34 mouse cellular contexts compared by ENCODE assay signal in the genomic region with DNA sequence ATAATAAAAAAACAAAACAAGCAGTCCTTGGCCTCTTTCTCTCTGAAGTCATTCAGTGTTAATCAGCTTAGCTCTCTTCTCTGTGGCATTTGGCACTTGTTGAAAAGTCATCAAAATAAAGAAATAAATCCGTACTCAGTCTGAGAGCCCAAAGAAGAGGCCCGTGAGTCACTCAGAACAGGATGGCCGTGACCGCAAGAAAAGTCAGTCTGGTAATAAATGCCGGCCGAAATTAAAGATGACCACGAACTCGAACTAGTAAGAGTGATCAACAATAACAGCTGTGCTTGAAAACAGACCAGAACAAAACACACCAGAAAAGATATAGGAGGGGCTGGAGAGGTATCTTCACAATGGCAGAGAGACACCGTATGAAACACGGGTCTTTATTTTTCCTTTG. TPM values are rescaled to one million over a fixed set of nuclear protein-coding genes. Genes with fewer than 3 reads are reported as not detected.
A peak's percentile ranks its signal among the peaks of the same experiment; 100 is the strongest.
DNase-seq lines count a peak whose midpoint lies in the region.
"Had no signal": no experiment of that assay in that cellular context is flagged by ENCODE, and none has a peak within 500 bp of the region (broad histone marks: within the 10 kb centered on the region; RNA-seq: fewer than 3 reads in every experiment).

No protein-coding gene starts in this region.

- no peaks in the 10 kb centered on the region for H3K27me3 ChIP-seq in limb, embryonic 10.5 days (ENCODE audit: low read depth, poor library complexity, severe bottlenecking)
- H3K27me3 ChIP-seq: embryonic facial prominence, embryonic 13.5 days; forebrain, embryonic 12.5 days; forebrain, embryonic 15.5 days; hindbrain, embryonic 13.5 days had no signal

- no peak overlapping the region for H3K4me3 ChIP-seq in limb, embryonic 10.5 days
- H3K4me3 ChIP-seq: embryonic facial prominence, embryonic 10.5 days; embryonic facial prominence, embryonic 13.5 days; erythroblast, embryonic 14.5 days; forebrain, embryonic 12.5 days; forebrain, embryonic 15.5 days; hindbrain, embryonic 10.5 days; hindbrain, embryonic 13.5 days had no signal

- H3K4me1 ChIP-seq in limb, embryonic 10.5 days = no peaks in the 10 kb centered on the region
- H3K4me1 ChIP-seq: embryonic facial prominence, embryonic 10.5 days; embryonic facial prominence, embryonic 13.5 days; forebrain, embryonic 12.5 days; forebrain, embryonic 15.5 days; hindbrain, embryonic 10.5 days; hindbrain, embryonic 13.5 days had no signal

- no peaks in the 10 kb centered on the region for H3K36me3 ChIP-seq in limb, embryonic 10.5 days
- H3K36me3 ChIP-seq: embryonic facial prominence, embryonic 10.5 days; embryonic facial prominence, embryonic 13.5 days; forebrain, embryonic 12.5 days; forebrain, embryonic 15.5 days; hindbrain, embryonic 10.5 days; hindbrain, embryonic 13.5 days had no signal

- 95% methylated on average over 10 of the region's 10 CpGs for WGBS in limb, embryonic 10.5 days

- H3K9me3 ChIP-seq in limb, embryonic 10.5 days (replicated peaks) = no peaks in the 10 kb centered on the region
- H3K9me3 ChIP-seq: embryonic facial prominence, embryonic 10.5 days; embryonic facial prominence, embryonic 13.5 days; forebrain, embryonic 12.5 days; forebrain, embryonic 15.5 days; hindbrain, embryonic 10.5 days; hindbrain, embryonic 13.5 days had no signal

- H3K27ac ChIP-seq in limb, embryonic 10.5 days = no peak overlapping the region
- H3K27ac ChIP-seq: embryonic facial prominence, embryonic 10.5 days; embryonic facial prominence, embryonic 13.5 days; forebrain, embryonic 12.5 days; forebrain, embryonic 15.5 days; hindbrain, embryonic 10.5 days; hindbrain, embryonic 13.5 days; hindbrain, postnatal 0 days had no signal

- peak; percentile 52 for DNase-seq in adrenal gland, adult 8-10 months
- no peak for DNase-seq in adrenal gland, adult 18-20 months (ENCODE audit: low spot score in 2 of 2)
- peak; percentile 52 for DNase-seq in 3134 (ENCODE audit: extremely low read depth, insufficient read length, low spot score)
- peak; percentile 79 for DNase-seq in 416B (ENCODE audit: low read depth)
- DNase-seq in limb, embryonic 10.5 days (ENCODE audit: low spot score) = peak; percentile 22
- no peak for DNase-seq in urinary bladder, adult 18-20 months (ENCODE audit: low spot score in 2 of 2)
- DNase-seq in lung, postnatal 25 days (ENCODE audit: low spot score) = no peak
- DNase-seq: B cell, adult 2 months; cerebellum, adult 11 months; cerebellum, adult 2 months; cerebellum, postnatal 10 days; cerebellum, postnatal 36 days; embryo, embryonic 11 days; gastrocnemius, postnatal 25 days; kidney, adult 18-20 months; kidney, adult 9 months had no signal

RNA-seq across cellular contexts. Expression of a gene that starts 24.6 kb away (rescaled TPM):
- not detected for total RNA-seq in adrenal gland, adult 8-10 months (2022)
- total RNA-seq in adrenal gland, adult 18-20 months (2021) = not detected
- 0.14 TPM in 2 replicates for polyA plus RNA-seq in limb, embryonic 10.5 days (2016; fragmentation: Nextera tagmentation; extraction: Ambion mirVana)
- total RNA-seq: gastrocnemius, postnatal 25 days; granulocyte monocyte progenitor cell, adult 5-6 weeks; heart, adult 8-10 months; heart, postnatal 25 days; MEL had no signal
- polyA plus RNA-seq: CD4-positive, CD25-positive, alpha-beta regulatory T cell, adult 4 months; embryonic facial prominence, embryonic 13.5 days; erythroblast, embryonic 14.5 days; heart, embryonic 11.5 days; heart, embryonic 14.5 days; heart, postnatal 0 days; inflammation-experienced regulatory T-cells, adult 6 months; intestine, embryonic 16.5 days had no signal

Comparison
In these comparisons a context has a peak if more than half of its experiments do, and no peak if none do; other contexts are left out.
1. DNase-seq: peak in adrenal gland, adult 8-10 months (single experiment), 3134 (single experiment), 416B (single experiment) and limb, embryonic 10.5 days (single experiment); none in adrenal gland, adult 18-20 months (0 of 2), urinary bladder, adult 18-20 months (0 of 2) and lung, postnatal 25 days (single experiment).